Mouse (Mus musculus) ES-E14 (cell line): ENCODE measurements around the gene Vmn2r33. TPM values are rescaled to one million over a fixed set of nuclear protein-coding genes. Genes with fewer than 3 reads are reported as not detected.
"Not testable (repeated sequence)": the region's sequence is repeated elsewhere in the genome, so short reads cannot be mapped to it uniquely, and the experiment has no call there.

ENCODE experiments used
- DNase-seq: peaks from one replicate; pipeline ENCODE4 v3.0.0-alpha.2; 2013; ENCODE audit warnings: low read depth, low spot score
- H3K27ac ChIP-seq: 2 replicates; pipeline ENCODE4 v1.5.1; 2012; ENCODE audit warnings: low read depth, mild to moderate bottlenecking, low read length, moderate library complexity, mixed read lengths; ENCODE audit not compliant: poor library complexity, insufficient read depth, severe bottlenecking
- H3K36me3 ChIP-seq: 2 replicates; pipeline ENCODE4 v1.6.1; 2012; ENCODE audit warnings: mild to moderate bottlenecking, low read length, moderate library complexity, mixed read lengths; ENCODE audit not compliant: control insufficient read depth, poor library complexity, insufficient read depth, severe bottlenecking
- H3K4me1 ChIP-seq, 2 experiments: fragments of 150-350 bp in 1 of 2; sonication (generic) in 1 of 2; 2 replicates each; pipeline ENCODE4 v1.6.1; 2012; ENCODE audit warnings: low read length in 2 of 2, mild to moderate bottlenecking in 1 of 2, mixed read lengths in 1 of 2; ENCODE audit not compliant: control insufficient read depth in 2 of 2, insufficient read depth in 2 of 2, poor library complexity in 1 of 2
- H3K4me3 ChIP-seq, 2 experiments: fragments of 150-350 bp in 1 of 2; sonication (generic) in 1 of 2; 2 replicates each; pipeline ENCODE4 v1.5.1; 2012; ENCODE audit warnings: low read length in 2 of 2, low read depth in 1 of 2, mild to moderate bottlenecking in 1 of 2, mixed read lengths in 1 of 2; ENCODE audit not compliant: insufficient read depth in 1 of 2, poor library complexity in 1 of 2, severe bottlenecking in 1 of 2
- H3K9ac ChIP-seq: 2 replicates; pipeline ENCODE4 v1.6.1; 2012; ENCODE audit warnings: low read depth, mild to moderate bottlenecking, low read length, mixed read lengths; ENCODE audit not compliant: poor library complexity, insufficient read depth, severe bottlenecking
- H3K9me3 ChIP-seq: fragments of 150-350 bp; sonication (generic); 2 replicates; pipeline ENCODE4 v1.6.1; 2012; ENCODE audit warnings: low read depth, mild to moderate bottlenecking, low read length; ENCODE audit not compliant: control insufficient read depth, insufficient read depth
- in situ Hi-C, 2 experiments: fragments of 600-800 bp; cut with MboI; formaldehyde crosslinking; loops; one replicate each; pipeline ENCODE4 v1.15.1; 2025; ENCODE audit warnings: low sequenced_read_pairs in 2 of 2, inconsistent platforms in 1 of 2; ENCODE audit not compliant: unreplicated experiment in 2 of 2
- total RNA-seq: library from RNA; depleted of rRNA; stranded (reverse); fragments of 300-350 nt; gene quantifications from 2 replicates; pipeline ENCODE4 v1.2.3, GENCODE M21; 2012; rRNA removed

The Vmn2r33 gene
- total RNA-seq = not detected in 2 replicates

DNA sequence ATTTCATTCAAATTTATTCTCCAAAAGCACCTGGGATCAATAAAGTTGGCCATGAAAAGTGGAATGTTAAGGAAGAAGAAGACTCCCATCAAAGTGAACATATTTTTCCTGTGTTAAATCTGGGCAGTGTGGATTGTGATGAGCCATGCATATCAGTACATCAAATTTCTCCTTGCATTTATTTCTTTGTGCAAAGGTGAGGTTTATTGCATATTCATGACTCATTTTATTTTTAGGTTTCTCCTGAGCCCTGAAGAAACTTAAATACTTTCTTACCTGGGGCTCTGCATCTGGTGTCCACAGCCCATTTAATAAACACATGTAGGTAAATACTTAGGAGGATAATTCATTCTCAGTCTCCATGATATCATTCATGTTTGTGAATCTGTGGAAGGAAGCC, at the start of gene Vmn2r33:
Gene Vmn2r33 (minus strand): TSS at position 101 of the 400 bp plus-strand sequence.
- H3K27ac ChIP-seq, H3K36me3 ChIP-seq, H3K9ac ChIP-seq, H3K4me1 ChIP-seq, DNase-seq, H3K9me3 ChIP-seq, H3K4me3 ChIP-seq, in situ Hi-C loops: not testable (repeated sequence)

Other genes with a start within 250 kb of the Vmn2r33 start
- gene Vmn2r30, start 229.2 kb downstream of the Vmn2r33 start, total RNA-seq = not detected in 2 replicates
- 1.1 TPM in 1 of 2 replicates, not detected in the other for gene Gm45783, start 192.2 kb downstream of the Vmn2r33 start, total RNA-seq
- not detected in 2 replicates for gene Vmn2r31, start 167.1 kb downstream of the Vmn2r33 start, total RNA-seq
- gene Vmn2r32, start 86.8 kb downstream of the Vmn2r33 start, total RNA-seq = not detected in 2 replicates
- gene Vmn2r34, start 122.7 kb upstream of the Vmn2r33 start, total RNA-seq = not detected in 2 replicates